Mouse (Mus musculus) liver, postnatal 0 days (tissue): ENCODE data around the gene Golgb1. TPM values are rescaled to one million over a fixed set of nuclear protein-coding genes. Genes with fewer than 3 reads are reported as not detected.
A peak's percentile ranks its signal among the peaks of the same experiment; 100 is the strongest.

Source experiments
- ATAC-seq: fragments of 200-750 bp; cut with Nextera tagmentation; 2 replicates; pipeline ENCODE4 v1.8.0; 2017; ENCODE audit warnings: mild to moderate bottlenecking, moderate library complexity
- DNase-seq: peaks from one replicate; pipeline ENCODE4 v3.0.0-alpha.2; 2016
- H3K27ac ChIP-seq: fragments of 300-500 bp; sonication (generic); 2 replicates; pipeline ENCODE4 v1.5.1; 2014; ENCODE audit warnings: antibody characterized with exemption, moderate library complexity, mild to moderate bottlenecking, low read depth
- H3K27me3 ChIP-seq: fragments of 300-500 bp; sonication (generic); 2 replicates; pipeline ENCODE4 v1.6.1; 2014; ENCODE audit warnings: low read length, control low read depth, mixed read lengths; ENCODE audit not compliant: insufficient read depth
- H3K36me3 ChIP-seq: fragments of 300-500 bp; sonication (generic); replicated peaks from 2 replicates; pipeline ENCODE4 v1.6.1; 2014; ENCODE audit warnings: mild to moderate bottlenecking, control low read depth, low read length, moderate library complexity, mixed read lengths; ENCODE audit not compliant: insufficient read depth
- H3K4me1 ChIP-seq: fragments of 300-500 bp; sonication (generic); 2 replicates; pipeline ENCODE4 v1.6.1; 2014; ENCODE audit warnings: antibody characterized with exemption, mild to moderate bottlenecking, control low read depth; ENCODE audit not compliant: insufficient read depth
- H3K4me2 ChIP-seq: fragments of 300-500 bp; sonication (generic); 2 replicates; pipeline ENCODE4 v1.6.1; 2014; ENCODE audit warnings: low read depth, mild to moderate bottlenecking, low read length, moderate library complexity, mixed read lengths
- H3K4me3 ChIP-seq: fragments of 300-500 bp; sonication (generic); 2 replicates; pipeline ENCODE4 v1.5.1; 2014; ENCODE audit warnings: low read depth, low read length
- H3K9ac ChIP-seq: fragments of 300-500 bp; sonication (generic); replicated peaks from 2 replicates; pipeline ENCODE4 v1.6.1; 2014; ENCODE audit warnings: mild to moderate bottlenecking, moderate library complexity
- H3K9me3 ChIP-seq: fragments of 300-500 bp; sonication (generic); 2 replicates; pipeline ENCODE4 v1.6.1; 2016; ENCODE audit warnings: mild to moderate bottlenecking, control low read depth, low read length, mixed read lengths
- CTCF ChIP-seq: sonication (generic); IDR thresholded peaks from 2 replicates; pipeline ENCODE4 v1.5.1; 2016; ENCODE audit warnings: antibody characterized with exemption, low read depth
- EP300 ChIP-seq: IDR thresholded peaks from 2 replicates; pipeline ENCODE4 v1.6.1; 2016; ENCODE audit warnings: antibody characterized with exemption, low read depth, mild to moderate bottlenecking
- WGBS: fragments of 180-500 bp; shearing (Covaris S2); extraction: QIAGEN DNeasy Blood & Tissue Kit; methylation state at CpG from one replicate; pipeline ENCODE4 v1.1.7; 2014; ENCODE audit not compliant: insufficient replicate concordance; 5-methylcytosine and 5-hydroxymethylcytosine counted together
- polyA plus RNA-seq: library from polyadenylated mRNA; unstranded; fragments of >200 nt; fragmentation: Nextera tagmentation; extraction: Ambion mirVana; gene quantifications from 2 replicates; pipeline ENCODE4 v1.2.1, GENCODE M21; 2015

Golgb1 gene
- polyA plus RNA-seq, 1 experiment from 2014 or later: 42.2 TPM

DNA sequence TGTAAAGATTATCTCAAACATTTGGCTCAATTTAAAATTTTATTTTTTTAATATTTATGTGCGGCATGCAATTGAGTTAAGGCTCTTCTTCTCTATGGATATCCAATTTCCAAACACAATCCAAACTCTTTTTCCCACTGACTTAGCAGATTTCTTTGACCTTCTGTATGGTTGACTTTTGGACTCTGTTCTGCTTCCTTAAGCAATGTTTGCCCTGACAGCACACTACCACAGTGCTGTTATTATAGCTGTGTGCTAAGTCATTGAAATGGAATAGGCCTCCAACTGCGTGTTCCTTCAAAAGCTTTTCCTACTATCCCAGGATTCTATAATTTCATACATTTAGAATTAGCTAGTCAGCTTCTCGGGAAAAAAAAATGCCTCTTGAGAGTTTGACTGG, 68.7 kb downstream of the Golgb1 start:
- no peak overlapping the region for H3K4me3 ChIP-seq
- WGBS: 80% methylated on average over 3 of the region's 3 CpGs
- ATAC-seq (peak; percentile 80), DNase-seq (no peak)
- no peak overlapping the region for H3K9ac ChIP-seq
- H3K27ac ChIP-seq: no peak overlapping the region; the same call in 1 of the 2 replicates
- no peaks in the 10 kb centered on the region; the same call in none of the 2 replicates for H3K36me3 ChIP-seq
- no peaks in the 10 kb centered on the region for H3K9me3 ChIP-seq
- peaks cover 6% of the 10 kb centered on the region; the same call in 1 of the 2 replicates for H3K4me1 ChIP-seq
- H3K4me2 ChIP-seq: no peak overlapping the region
- H3K27me3 ChIP-seq: no peaks in the 10 kb centered on the region
- TF ChIP-seq CTCF (no peak), EP300 (no peak)

DNA sequence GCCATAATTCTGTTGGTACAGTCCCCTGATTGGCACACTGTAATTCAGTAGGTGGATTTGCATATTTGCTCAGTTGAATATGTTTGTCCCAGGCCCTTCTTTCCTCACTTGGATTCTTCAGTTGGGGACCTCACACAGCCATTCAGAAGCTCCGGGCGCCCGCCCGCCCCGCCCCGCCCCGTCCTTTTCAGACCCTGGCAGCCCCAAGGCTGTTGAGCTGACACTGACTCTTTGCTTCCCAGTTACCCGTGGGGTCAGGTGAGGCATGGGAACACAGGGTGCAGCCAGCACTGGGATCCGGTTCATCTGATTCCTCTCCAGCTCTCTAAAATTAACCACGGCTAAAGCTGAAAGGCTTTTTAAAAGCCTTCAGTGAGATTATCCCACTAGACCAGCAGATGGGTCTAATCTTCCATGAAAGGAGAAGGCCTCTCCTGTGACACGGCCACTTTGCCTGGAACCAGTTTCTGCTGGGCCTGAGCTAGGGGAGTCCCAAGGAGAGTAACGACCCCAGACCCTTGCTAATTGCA, 70.0 kb downstream of the Golgb1 start:
- no peak overlapping the region for H3K4me2 ChIP-seq
- H3K4me3 ChIP-seq: no peak overlapping the region
- no peaks in the 10 kb centered on the region; the same call in none of the 2 replicates for H3K36me3 ChIP-seq
- DNase-seq (no peak), ATAC-seq (no peak; the same call in 1 of the 2 replicates)
- TF ChIP-seq EP300: no peak
- TF ChIP-seq CTCF: no peak
- H3K4me1 ChIP-seq: peaks cover 6% of the 10 kb centered on the region; the same call in 1 of the 2 replicates
- WGBS: 86% methylated on average over 12 of the region's 12 CpGs
- no peaks in the 10 kb centered on the region for H3K9me3 ChIP-seq
- no peaks in the 10 kb centered on the region for H3K27me3 ChIP-seq
- H3K9ac ChIP-seq: no peak overlapping the region
- no peak overlapping the region for H3K27ac ChIP-seq

DNA sequence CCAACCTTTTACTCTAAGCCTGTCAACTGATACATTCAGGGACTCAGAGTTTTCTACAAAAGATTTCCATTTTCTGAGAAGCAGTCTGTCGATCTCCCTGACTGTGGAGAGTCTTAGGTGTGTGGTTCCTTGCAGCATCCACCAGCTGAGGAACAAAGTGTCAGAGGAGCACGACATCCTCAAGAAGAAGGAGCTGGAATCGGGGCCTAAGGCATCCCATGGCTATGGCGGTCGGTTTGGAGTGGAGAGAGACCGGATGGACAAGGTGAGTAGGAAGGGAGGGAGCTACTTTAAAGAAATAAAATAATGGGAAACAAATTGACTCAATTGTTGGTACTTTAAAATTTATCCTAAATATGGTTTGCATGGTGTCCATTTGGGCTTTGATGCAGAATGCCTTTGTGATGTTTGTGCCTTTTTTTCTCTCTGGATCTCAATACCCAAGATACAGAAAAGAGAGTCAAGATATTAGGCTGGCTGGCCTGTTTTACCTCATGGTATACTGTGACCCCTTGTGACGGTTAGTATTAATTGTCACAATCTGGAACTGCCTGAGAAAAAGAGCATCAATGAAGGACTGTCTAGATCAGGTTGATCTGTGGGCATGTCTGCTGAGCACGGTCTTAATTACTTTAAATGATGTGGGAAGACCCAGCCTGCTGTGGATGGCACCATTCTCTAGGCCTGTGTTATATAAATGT, 71.7 kb downstream of the Golgb1 start:
- H3K9me3 ChIP-seq: no peaks in the 10 kb centered on the region
- TF ChIP-seq EP300 (no peak), CTCF (peak; percentile 28)
- H3K4me3 ChIP-seq: no peak overlapping the region
- H3K9ac ChIP-seq: no peak overlapping the region
- H3K36me3 ChIP-seq: peaks cover 3% of the 10 kb centered on the region
- 0 out of 2 replicates have a peak, but pooled peaks cover 2% of the 10 kb centered on the region for H3K4me1 ChIP-seq
- no peak for DNase-seq
- H3K4me2 ChIP-seq: no peak overlapping the region
- no peak overlapping the region for H3K27ac ChIP-seq
- no peaks in the 10 kb centered on the region for H3K27me3 ChIP-seq
- no peak for ATAC-seq
- 78% methylated on average over 8 of the region's 8 CpGs for WGBS

DNA sequence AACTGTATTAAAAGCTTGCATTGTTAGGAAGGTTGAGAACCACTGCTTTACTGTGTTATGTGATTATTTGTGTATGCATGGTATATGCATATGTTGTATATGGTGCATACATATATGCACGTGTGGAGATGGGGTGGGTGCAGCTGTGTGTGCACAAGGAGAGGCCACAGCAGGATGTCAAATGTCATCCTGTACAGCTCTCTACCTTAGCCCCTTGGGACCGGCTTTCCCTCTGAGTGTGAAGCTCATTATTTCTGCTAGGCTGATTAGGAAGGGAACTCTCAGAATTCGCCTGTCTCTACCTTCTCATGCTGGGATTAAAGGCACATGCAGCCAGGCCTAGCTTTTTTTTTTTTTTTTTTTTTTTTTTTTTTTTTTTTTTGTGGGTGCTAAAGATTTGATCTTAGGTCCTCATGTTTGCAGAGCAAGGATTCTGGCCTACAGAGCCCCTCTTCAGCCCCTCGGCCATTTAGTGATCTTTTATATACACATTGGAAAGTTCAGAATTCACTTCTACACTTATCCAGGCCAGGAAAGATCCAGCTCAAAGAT, 72.8 kb downstream of the Golgb1 start:
- DNase-seq (no peak), ATAC-seq (no peak)
- whole genome bisulfite sequencing: 74% methylated on average over 4 of the region's 4 CpGs
- Histone ChIP-seq H3K27me3 (no peaks in the 10 kb centered on the region), H3K4me2 (no peak overlapping the region), H3K9ac (no peak overlapping the region), H3K27ac (no peak overlapping the region), H3K9me3 (no peaks in the 10 kb centered on the region), H3K4me3 (no peak overlapping the region), H3K4me1 (no peaks in the 10 kb centered on the region), H3K36me3 (peaks cover 3% of the 10 kb centered on the region)
- TF ChIP-seq CTCF: no peak
- TF ChIP-seq EP300: no peak

GRCm38 (mm10) chr16:36949614-36950336, 74.8 kb downstream of the Golgb1 start:
- H3K36me3 ChIP-seq: peaks cover 3% of the 10 kb centered on the region
- H3K27me3 ChIP-seq: no peaks in the 10 kb centered on the region
- 69% methylated on average over 8 of the region's 8 CpGs for WGBS
- no peaks in the 10 kb centered on the region for H3K4me1 ChIP-seq
- no peak overlapping the region for H3K27ac ChIP-seq
- DNase-seq: no peak
- no peak for ATAC-seq
- no peak overlapping the region for H3K4me2 ChIP-seq
- H3K9ac ChIP-seq: no peak overlapping the region
- H3K9me3 ChIP-seq: no peaks in the 10 kb centered on the region
- no peak for TF ChIP-seq CTCF
- no peak for TF ChIP-seq EP300
- no peak overlapping the region for H3K4me3 ChIP-seq

GRCm38 (mm10) chr16:36951029-36951428, 76.1 kb downstream of the Golgb1 start:
- ATAC-seq (no peak), DNase-seq (no peak)
- H3K4me1 ChIP-seq: no peaks in the 10 kb centered on the region
- no peak overlapping the region for H3K9ac ChIP-seq
- peaks cover 3% of the 10 kb centered on the region; the same call in 1 of the 2 replicates for H3K36me3 ChIP-seq
- H3K4me2 ChIP-seq: no peak overlapping the region
- H3K27ac ChIP-seq: no peak overlapping the region
- H3K9me3 ChIP-seq: no peaks in the 10 kb centered on the region
- 69% methylated on average over 4 of the region's 4 CpGs for WGBS
- H3K27me3 ChIP-seq: no peaks in the 10 kb centered on the region
- TF ChIP-seq EP300 (no peak), CTCF (no peak)
- no peak overlapping the region for H3K4me3 ChIP-seq
